ENCODE assay signal across 21 mouse cellular contexts in genomic region chr6:39124719-39125118, GRCm38 (mm10). TPM values are rescaled to one million over a fixed set of nuclear protein-coding genes. Genes with fewer than 3 reads are reported as not detected.
"Had no signal": no experiment of that assay in that cellular context is flagged by ENCODE, and none has a peak within 500 bp of the region (broad histone marks: within the 10 kb centered on the region; RNA-seq: fewer than 3 reads in every experiment).

No protein-coding gene starts in this region.

- ATAC-seq: forebrain, embryonic 13.5 days; forebrain, embryonic 14.5 days; forebrain, embryonic 15.5 days; forebrain, embryonic 16.5 days; forebrain, postnatal 0 days had no signal

- H3K27me3 ChIP-seq: embryonic facial prominence, embryonic 15.5 days had no signal

- DNase-seq: cerebellum, adult 9-10 months; cerebellum, adult 9-11 months; cerebellum, postnatal 10 days; cerebellum, postnatal 14 days; cerebellum, postnatal 25 days; cerebellum, postnatal 36 days; embryo, embryonic 11 days; forebrain, postnatal 0 days; gastrocnemius, adult 2 months; gastrocnemius, postnatal 10 days; gastrocnemius, postnatal 14 days; gastrocnemius, postnatal 25 days; gastrocnemius, postnatal 36 days; heart, adult 18-20 months; heart, adult 2 months had no signal

RNA-seq across cellular contexts. Expression of gene Parp12, which starts 6.6 kb away (rescaled TPM):
- polyA plus RNA-seq: erythroblast, embryonic 14.5 days had no signal
